Mouse (Mus musculus) thymus, postnatal 36 days (tissue): Measurements from ENCODE around the gene Gm49342.
"Not testable (repeated sequence)": the region's sequence is repeated elsewhere in the genome, so short reads cannot be mapped to it uniquely, and the experiment has no call there.

Experiments used
- DNase-seq, 2 experiments: peaks; one replicate each; pipeline ENCODE4 v3.0.0; 2022; ENCODE audit warnings: mixed read lengths in 2 of 2

Gm49342 gene

DNA sequence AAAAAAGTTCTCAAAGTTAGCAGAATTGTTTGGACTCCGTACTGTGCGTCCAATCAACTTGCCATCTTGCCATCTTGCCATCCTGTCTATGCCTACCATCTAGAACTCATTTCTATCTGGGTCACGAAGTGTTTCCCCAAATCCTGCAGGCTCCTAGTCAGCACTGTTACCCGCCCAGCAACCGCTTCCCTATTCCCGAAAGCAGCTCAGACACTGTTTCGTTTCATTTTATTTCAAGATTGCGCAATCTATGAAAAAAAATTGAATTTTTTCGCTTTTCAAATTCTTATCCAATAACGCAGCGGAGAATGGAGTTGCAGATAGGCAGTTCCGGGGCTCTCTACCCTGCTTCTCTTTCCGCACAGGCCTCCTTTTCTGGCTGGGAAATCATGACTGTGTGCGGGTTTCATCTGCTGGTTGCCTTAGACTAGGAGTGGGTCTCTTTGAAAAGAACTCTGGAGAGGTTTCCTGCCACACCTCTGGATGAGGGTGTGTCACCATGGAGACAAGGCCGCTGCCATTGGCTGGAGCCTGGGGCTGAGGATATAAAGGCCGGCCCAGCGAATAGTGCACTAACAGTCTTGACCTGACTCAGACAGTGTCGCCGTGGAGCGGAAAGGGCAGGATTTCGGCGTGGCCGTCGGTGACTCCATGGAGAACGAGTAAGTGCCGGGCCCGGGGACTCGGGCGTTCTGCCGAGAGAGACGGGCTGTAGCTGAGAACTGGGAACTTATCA, at the start of gene Gm49342:
Gene Gm49342, plus strand, starts transcription at position 586 of the 736 bp plus-strand sequence.
- DNase-seq: peak; percentile 84 to 85

DNA sequence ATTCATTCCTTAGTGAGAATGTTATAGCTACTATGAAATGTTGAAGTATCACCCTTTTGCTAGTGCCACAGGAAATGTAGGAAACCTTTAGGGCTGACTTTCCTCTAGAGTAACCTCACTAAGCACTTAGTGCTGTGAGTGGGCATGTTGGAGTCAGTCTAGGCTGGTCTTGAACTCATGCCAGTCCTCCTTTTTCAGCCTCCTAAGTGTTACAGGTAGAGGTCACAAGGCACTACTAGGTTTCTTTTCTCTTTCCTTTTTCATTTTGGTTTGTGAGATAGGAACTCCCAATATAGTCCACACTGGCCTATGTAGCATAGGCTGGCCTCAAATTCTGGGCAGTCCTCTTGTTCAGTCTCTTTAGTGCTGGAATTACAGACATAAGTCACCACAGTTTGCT, 48.9 kb upstream of the Gm49342 start:
- no peak for DNase-seq

DNA sequence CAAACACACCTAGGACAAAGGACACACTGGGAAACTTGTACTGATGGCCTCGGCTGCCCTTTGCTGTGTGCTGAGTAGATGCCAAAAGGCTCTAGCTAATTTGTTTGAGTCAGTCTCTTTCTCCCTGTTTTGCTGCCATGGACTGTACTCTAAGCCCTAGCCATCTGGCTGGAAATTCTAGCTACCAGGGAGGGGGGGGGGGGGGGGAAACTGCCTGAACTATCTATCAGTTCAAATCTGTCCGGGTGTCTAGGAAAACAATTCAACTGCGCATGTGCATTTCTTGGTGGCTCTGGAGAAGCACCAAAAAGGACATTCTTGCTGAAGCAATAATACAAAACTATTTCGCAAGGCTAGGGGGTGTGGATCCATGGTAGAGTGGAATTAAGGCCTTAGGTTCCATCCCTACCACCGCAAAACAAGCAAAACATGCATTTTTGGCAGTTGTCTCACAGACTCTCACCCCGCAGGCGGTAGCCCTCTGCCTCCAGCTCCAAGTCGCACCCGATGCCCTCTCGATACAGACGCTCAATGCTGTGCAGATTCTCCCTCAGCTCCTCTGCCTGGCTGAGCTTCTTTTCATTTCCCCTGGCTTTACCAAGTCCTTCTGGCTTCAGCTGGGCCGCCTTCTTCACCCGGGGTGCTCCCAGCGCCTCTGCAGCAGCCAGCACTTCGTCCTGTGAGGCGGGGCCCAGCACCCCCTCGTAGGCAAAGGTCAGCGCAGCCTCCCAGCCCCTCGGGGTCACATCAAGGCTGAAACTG, 48.2 kb upstream of the Gm49342 start:
- DNase-seq: no peak

DNA sequence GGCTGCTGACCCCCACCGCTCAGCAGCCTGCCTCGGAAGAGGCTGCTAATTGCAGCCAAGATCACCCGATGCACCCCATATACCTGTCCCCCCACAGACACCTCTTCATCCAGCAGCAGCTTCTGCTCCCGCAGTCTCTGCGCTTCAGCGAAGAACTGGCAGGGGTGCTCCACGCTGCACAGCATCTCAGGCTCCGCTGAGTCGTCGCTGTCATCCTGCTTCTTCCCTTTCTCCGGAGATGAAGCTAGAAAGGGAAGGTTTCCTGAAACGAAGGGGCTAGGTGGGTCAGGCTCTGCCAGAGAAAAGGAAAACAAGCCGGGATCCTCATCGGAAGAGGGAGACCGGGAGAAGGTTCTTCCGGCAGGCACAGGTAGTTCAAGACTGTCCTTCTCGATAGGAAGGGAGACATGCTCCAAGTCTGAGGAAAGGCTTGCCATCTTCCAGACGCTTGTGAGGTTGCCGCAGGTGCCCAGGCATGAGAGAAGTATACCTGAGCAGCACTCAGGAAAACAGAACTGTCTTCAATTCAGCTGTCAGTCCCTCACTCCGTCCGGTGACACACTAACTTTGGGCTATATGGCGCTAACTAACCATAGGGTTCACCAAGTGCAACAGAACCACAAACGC, 47.5 kb upstream of the Gm49342 start:
- DNase-seq: no peak

DNA sequence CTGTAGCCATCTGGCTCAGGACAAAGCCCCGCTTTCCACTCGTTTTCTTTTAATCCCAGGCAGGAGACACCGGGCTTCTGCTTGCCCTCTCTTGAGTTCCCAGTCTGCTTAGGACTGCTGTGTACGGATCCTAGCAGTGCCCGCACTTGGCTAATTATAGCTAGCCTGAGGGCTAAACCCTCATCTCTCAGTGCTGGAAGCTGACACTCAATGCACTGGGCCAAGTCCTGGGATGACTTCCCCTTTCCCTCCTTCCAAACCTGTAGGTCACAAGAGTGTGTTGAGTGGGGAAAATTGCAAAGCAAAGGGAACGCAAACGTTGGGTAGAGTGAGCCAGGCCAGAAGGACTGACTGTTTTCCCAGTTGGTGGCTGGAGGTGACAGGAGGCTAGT, 46.9 kb upstream of the Gm49342 start, which contains the start of gene Klhl33:
Gene Klhl33, minus strand, starts transcription at position 134 of the 392 bp plus-strand sequence.
- DNase-seq: no peak

DNA sequence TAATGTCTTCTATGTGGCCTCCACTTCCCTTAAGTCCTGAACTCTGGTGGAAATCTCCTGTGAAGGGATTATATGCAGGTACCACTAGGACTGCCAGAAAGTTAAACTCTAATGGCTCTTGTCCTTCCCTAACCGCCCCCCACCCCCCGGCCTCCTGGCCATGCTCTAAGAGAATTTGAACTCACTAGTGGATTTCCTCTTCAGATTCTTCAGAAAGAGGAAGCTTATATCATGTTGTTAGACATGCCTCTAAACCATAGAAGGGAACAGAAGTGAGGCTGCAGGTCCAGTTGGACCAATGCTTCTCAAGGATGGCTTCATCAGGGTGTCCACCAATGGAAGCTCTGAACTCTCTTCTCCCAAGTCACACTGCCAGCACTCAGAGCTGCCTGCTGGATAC, 46.3 kb upstream of the Gm49342 start:
- not testable (repeated sequence) for DNase-seq

DNA sequence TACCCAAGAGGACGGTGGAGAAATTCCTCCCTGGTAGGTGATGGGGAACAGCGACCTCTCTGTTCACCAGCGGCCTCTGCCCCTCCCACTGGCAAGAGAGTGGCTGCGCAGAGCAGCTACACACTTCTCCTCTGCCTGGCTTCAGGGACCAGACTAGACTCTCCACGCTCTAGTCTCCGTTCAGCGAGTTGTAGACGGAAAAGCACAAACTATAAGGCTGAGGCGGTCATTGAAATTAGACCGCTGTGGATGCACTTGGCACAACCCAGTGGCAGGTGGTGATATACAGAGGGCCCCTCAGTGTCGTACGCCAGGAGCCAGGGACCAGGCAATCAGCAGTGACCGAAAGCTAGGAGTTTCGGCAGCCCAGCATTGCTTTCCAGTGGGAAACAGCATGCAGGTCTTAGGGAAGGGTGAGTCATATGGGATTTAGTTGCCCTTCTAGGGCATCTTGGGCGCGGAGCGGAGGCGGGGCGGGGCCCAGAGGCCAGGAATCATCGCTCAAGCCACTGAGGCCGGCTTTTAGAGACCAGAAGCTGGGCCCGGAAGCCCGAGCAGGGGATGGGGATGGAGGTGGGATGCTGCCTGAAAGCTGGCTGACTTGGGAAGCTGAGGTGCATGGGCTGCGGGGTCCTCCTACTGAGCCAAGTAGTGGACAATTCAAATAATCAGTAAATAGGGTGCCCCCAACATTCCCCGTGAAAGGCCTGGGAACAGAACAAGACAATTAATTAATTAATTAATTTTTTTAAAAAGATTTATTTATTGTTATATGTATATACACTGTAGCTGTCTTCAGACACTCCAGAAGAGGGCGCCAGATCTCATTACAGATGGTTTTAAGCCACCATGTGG, 40.1 kb upstream of the Gm49342 start:
- no peak for DNase-seq

DNA sequence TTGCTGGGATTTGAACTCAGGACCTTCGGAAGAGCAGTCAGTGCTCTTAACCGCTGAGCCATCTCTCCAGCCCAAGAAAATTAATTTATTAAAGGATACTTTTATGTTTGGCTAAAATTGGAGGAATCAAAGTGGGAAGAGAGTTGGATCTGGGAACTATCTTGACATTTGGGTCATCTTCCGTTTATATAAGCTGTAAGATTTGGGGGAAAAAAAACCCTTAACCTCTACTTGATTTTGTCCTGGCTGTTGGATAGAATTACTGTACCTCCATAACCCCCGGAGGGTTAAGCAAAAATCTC, 39.5 kb upstream of the Gm49342 start:
- no peak for DNase-seq

DNA sequence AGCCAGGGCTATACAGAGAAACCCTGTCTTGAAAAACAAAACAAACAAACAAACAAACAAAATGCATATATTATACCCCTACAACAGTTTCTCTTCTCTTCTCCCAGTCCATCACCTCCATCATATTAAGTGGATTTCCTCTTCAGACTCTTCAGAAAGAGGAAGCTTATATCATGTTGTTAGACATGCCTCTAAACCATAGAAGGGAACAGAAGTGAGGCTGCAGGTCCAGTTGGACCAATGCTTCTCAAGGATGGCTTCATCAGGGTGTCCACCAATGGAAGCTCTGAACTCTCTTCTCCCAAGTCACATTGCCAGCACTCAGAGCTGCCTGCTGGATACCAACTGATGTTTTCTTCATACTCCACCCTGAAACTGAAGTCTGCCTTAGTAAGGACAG, 39.0 kb upstream of the Gm49342 start:
- DNase-seq: not testable (repeated sequence)

DNA sequence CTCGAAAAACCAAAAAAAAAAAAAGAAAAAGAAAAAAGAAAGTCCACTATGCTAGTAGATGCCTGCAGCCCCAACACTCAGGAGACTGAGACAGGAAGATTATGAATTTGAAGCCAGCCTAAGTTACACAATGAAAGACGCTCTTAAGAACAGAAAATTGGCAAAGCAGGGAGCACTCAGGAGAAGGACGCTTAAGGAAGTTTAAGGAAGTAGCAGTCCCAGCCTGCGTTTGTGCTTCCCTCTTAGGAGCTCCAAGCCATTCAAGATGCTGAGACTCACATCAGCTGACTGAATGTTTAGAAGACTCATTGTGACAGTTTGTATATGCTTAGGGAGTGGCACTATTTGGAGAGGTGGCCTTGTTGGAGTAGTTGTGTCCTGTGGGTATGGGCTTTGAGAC, 36.2 kb upstream of the Gm49342 start:
- DNase-seq: no peak

DNA sequence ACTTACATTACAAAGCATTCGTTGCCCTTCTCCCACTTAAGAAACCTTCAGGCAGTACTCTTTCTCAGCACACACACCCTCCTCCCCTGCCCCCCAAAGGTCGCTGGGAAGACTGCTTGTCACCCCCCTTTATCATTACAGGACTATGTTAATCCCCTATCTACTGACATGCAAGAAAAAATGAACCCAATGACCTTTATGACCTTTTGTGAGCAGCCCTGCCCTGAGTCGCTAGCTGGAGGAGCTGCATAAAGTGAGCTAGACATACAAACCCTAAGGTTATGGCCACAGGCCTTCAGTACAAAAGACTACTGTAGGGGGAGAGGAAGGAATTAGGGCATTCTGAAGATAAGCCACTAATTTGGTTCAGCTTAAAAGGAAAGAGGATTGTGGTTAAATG, 33.0 kb upstream of the Gm49342 start:
- no peak for DNase-seq

DNA sequence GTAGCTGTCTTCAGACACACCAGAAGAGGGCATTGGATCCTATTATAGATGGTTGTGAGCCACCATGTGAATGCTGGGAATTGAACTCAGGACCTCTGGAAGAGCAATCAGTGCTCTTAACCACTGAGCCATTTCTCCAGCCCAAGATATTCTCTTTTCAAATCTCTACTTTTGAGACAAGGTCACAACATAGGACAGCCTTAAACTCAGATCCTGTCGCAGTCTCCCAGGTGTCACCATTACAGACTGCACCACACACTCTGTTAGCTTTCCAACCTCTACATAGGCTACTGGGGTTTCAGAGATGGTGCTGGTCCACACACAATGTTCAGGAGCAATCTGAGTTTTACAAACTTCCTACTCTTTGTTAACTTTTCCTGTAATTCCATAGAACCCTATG, 20.9 kb upstream of the Gm49342 start:
- DNase-seq: not testable (repeated sequence)

DNA sequence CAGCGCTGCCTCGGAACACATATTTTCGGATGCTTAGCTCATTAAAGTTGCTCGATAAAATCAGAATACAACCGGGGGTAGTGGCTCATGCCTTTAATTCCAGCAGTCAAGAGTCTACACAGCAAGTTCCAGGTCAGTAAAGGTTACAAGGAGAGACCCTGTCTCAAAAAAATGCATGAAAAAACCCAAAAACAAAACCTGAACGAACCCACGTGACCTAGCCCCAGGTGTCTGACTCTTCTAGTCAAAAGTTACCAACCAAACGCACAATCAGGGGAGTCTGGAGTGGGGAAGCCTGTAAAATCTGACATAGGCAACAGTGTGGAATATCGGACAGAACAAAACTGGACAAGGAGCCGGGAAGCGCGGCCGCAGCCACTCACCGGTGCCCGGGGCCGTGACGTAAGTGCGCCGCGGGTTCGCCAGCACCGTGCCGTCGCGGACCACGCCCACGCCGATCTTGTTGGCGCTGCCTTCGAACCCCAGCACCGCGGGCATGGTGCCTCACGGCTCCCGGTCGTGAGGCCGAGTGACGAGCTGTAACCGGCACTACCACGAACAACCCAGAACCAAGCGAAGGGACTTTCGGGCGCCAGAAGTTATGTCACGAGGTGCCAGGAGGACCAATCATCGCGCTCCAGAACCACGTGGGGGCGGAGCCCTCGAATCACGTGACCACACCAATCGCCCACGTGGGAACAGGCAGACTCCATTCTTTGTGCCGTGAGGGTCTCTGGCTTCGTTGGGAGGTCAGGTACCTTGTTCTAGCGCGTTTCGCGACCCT, 19.8 kb upstream of the Gm49342 start, which contains the start of the genes Osgep and Apex1:
Gene Osgep, minus strand, starts transcription at position 613 of the 784 bp plus-strand sequence.
Gene Apex1, plus strand, starts transcription at position 688 of the 784 bp plus-strand sequence.
- DNase-seq: peak; percentile 95 to 96

DNA sequence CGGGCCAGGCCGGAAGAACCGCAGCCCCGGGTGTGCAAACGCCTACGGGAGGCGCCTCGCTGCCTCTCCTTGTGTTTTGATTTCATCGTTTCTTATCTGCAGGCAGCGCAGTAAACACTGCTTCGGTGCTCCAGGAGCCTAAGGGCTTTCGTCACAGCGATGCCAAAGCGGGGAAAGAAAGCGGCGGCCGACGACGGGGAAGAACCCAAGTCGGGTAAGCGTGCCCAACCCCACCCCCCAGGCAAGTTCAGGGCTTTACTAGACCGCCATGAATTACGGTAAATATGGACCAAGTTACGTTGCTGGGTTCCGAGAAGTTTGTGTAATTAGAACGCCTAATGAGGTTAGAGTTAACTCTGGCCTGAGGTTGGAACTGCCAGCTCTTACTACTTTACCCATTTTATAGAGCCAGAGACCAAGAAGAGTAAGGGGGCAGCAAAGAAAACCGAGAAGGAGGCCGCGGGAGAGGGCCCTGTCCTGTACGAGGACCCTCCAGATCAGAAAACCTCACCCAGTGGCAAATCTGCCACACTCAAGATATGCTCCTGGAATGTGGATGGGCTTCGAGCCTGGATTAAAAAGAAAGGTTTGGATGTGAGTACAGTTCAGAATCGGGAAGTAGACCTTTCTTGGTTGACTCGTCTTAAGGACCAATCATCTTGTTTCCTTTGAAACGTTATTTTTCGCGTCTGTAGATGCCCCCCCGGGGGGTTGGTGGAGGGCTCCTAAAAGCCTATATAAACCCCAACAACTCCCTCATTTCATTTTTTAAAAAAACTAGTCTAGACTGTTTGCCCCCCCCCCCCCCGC, 19.0 kb upstream of the Gm49342 start:
- no peak for DNase-seq

DNA sequence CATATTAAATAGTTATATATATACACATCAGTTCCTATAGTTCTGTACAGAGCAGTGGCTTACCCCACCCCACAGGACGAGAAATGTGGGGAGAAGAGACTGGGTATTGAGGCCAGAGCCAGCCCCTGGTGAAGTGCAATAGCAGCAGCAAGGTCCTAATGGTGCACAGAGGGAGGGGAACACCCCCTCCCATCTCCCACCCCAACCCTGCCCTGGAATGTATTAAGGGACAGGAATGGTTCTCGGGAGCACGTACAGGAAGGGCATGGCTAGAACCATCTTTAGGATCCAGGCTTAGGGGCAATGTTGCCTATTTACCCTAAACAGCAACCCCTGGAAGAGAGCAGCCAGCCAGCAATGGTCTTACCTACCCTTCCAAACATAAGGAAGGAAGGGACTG, 17.0 kb upstream of the Gm49342 start:
- DNase-seq: no peak

DNA sequence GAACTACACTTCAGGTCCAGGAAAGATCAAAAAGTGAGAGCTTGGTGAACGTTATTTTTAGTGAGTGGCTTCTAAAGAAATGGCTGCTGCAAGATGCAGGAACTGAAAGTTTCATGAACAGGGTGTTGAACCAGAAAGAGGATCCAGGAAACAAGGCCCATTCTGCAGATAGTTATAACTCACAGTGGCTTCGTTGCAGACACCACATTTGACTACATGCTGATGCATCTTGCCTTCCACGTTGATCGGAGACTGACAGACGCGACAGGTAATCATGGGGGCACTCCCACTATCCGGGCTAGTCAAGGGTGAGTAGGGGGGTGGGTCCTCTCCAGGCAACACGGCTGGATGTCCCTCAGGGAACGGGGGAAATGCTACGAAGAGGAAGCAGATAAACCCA, 14.4 kb upstream of the Gm49342 start:
- no peak for DNase-seq

DNA sequence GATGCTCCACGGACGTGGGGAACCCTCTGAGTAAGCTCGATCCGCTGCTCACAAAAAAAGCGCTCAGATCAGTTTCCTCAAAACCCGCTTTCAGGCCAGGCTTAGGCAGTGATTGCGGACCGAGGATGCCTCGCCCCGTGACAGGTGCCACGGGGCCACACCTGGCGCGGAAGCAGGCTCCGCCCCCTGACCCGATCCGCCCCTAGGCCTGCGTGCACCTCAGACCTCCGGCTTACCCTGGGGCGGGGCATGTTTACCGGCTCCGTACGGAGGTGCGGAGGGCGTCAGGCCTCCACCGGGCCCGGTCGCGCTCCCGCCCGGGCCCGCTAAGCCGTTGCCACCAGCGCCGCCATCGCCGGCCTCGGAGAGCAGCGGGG, 14.0 kb upstream of the Gm49342 start:
- no peak for DNase-seq

DNA sequence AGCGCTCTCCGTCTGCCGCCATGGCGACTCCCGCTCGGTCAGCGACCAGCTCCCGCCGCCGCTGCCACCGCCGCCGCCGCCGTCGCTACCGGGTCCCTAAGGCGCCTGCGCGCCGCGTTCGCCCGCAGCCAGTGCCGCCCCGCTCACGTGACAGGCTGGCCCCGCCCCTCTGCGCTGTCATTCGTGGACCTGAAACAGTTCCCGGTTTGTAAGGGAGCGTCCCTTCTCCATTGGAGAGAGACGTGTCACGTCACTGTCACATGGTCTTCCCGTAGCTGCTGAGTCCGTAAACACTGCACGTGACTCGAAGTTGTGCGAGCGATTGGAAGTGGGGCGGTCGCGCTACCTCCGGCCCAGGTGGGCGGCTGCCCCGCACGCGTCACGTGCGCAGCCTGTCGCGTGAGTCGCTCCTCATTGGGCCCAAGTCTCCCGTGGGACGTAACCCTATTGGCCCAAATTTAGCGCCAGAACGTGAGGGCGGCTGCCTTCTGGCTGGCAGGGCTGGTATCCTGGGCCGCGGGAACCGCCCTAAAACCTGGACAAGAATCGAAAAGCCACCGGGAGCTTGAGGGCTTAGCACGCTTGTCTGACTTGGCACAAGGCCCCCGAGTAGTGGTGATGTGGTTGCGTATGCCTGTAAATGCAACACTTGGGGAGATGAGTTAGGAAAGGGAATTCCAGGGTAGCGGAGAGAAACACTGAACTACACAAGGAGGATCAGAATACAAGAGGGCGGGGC, 13.4 kb upstream of the Gm49342 start, which contains the start of the genes Pip4p1 and Pnp:
Gene Pip4p1, minus strand, starts transcription at position 103 of the 739 bp plus-strand sequence.
Gene Pnp, plus strand, starts transcription at position 329 of the 739 bp plus-strand sequence.
- DNase-seq: peak; percentile 99

DNA sequence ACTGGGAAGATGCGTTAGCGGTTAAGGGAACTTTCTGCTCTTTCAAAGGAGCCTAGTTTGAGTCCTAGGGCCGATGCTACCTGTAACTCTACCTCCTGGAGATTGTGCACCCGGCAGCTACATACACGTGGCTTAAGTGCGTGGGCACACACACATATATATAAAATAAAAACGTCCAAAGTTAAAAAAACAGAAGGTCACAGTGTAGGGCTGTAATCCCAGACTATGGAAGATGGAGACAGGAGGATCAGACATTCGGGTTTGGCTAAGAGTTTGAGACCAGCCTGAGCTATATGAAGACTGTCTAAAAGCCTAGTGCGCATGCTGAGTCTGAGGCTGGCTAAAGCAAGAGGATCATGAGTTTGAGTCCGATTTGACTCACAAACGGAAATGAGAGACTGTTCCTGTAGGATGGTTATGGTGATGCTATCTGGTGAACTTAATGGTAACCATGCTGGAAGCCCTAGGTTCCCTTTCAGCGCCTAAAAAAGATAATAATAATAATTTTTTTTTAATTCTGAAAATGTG, 12.8 kb upstream of the Gm49342 start:
- no peak for DNase-seq

DNA sequence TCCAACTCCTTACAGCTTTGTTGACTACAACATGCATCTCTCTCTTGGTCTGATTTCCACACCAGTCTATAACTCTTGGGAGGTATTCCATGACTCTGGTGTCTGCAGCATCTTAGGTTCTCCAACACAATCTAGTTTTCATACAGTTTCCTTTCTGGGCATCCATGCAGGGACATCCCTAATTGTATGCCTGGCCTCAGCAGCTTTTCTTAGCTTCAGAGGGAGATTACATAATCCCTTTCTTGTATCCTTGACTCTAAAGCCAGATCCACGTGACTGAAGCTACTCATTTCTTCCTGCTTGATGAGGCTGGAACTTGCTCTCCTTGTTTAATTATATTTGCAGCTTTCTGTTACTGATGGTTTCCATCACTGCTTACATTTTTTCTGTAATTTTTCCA, 7.7 kb upstream of the Gm49342 start:
- no peak for DNase-seq
